Mouse (Mus musculus) ZHBTc4 (cell line): Measurements from ENCODE around the gene Fhl2.
A peak's percentile ranks its signal among the peaks of the same experiment; 100 is the strongest.
"Not testable (repeated sequence)": the region's sequence is repeated elsewhere in the genome, so short reads cannot be mapped to it uniquely, and the experiment has no call there.

Experiments used
- DNase-seq: peaks from one replicate; pipeline ENCODE4 v3.0.0-alpha.2; 2011; ENCODE audit warnings: low read depth, low spot score

Fhl2 gene

DNA sequence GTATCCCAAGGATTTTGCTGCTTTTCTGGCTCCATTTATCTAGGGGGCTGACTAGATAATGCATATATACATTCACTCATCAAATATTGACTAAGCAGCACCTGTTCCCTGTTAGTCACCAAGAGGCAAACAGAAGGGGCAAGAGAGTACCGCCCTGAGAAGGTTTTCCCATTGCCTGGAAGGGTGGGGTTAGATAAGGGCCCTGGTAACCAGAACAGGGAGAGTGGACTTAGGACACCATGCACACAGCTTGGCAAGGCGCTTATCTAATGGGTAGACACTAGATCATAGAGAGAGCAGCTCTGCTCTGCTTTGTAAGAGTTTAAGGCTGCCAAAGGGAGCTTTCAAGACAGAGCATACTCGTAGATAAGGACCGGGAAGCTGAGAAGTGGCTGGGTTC, 44.2 kb downstream of the Fhl2 start:
- DNase-seq, result no peak

DNA sequence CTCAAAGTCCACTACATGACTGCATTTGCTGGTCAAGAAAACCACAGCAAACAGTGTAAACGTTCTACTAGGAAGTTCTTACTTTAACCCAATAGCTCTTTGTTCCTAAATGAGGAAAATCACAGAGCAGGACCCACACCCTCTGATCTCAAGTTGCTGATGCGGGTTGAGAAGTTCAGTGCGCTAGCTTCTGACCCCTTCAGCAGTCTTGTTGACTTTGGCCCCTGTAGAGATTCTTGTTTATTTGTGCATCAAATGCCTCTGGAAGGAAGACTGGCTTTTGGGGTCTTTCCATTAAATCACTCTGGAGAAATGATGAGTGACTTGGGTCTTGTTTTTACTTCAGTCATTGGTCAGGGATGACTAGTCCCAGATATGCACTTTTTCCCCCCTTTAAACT, 46.6 kb downstream of the Fhl2 start:
- no peak for DNase-seq

DNA sequence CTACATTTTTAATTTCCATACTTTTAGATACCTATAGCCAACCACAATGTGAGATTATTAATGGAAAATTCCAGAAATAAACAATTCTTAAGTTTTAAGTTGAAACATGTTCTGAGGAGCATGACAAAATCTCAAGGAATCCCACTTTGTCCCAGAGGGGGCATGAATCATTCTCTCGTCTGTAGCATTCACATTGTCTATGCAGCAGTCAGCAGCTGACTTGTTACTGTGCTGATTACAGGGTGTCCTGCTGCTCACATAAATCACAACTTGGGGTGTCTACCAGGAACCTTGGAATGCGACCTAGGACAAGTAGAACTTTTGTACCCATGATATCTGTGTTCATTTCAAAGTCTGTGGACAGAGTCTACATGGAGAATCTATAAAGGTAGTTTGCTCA, 49.3 kb downstream of the Fhl2 start:
- DNase-seq, result no peak

DNA sequence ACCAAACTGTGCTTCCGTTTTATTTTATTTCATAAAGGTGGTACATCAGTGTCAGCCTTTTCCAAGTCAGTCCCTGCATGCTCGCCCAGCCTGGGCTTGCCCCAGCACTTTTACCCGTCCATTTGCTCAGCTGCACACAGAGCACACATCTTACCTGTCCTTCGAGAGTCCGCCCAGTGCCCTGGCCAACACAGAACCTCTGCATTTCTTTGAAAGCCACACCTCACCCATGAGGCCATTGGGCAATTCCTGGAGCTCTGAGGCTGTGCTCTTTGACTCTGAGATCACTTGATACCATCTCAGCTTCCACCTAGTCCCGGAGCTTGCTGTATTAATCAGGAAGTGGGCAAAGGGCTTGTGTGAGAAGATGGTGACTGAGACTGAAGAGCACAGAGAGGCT, 51.4 kb downstream of the Fhl2 start:
- DNase-seq, result no peak

DNA sequence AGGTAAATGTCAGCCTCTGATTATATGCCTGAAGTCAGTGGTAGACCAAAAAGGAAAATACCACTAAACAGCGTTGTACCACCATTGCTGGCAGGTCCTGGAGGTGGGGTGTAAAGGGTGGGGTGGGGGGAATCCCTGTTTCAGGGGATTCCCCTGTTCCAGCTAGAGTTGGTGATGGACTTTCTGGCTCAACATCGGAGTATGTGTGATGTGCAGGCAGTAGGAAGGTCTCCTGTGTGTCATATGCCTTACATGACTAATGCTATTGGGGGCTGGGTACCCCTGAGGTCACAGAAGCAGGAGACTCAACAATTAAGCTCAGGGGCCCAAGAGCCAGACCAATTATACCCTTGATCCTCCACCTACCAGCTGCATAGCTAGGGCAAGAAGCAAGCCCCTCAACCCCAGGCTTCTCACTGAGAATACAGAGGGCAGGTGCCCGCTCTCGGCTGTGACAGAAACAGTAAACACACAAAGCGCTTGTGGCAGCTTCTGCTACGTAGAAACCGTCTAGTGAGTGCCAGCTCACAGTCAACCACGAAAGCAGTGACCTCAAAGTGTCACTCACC, 52.4 kb downstream of the Fhl2 start:
- no peak for DNase-seq

DNA sequence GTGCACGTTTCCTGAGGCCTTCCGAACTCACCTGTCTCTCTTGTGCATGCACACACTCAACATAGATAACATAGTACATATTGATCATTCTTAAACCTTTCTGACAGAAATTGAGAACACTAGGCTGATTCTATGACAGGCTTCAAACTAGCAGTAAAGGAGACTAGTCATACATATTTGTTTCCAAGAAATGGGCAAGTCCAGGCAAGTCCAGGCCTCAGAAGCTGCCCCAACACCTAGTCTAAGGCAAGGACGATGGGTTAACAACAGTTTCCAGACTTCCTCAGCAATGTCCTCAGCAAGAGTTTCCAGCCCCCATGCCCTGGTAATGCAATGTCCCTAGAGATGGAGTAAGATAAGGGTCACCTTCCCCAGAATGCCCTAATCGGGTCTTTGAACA, 53.0 kb downstream of the Fhl2 start:
- no peak for DNase-seq

DNA sequence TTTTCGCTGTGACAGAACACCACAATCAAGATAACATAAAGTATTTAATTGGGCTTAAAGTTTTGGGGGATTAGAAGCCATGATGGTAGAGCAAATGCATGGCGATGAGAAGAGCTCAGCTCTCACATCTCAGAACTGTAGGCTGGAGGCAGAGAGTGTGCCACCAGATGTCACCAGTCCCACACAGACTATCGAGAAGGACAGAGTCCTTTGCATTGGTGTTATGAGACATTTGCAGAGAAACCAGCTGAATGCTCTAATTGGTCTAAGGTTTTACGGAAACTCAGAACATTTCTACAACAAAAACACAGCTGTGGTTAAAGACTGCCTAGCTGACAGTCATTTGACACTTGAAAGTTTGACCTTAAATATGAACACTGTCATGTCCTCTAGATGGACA, 53.5 kb downstream of the Fhl2 start:
- no peak for DNase-seq

DNA sequence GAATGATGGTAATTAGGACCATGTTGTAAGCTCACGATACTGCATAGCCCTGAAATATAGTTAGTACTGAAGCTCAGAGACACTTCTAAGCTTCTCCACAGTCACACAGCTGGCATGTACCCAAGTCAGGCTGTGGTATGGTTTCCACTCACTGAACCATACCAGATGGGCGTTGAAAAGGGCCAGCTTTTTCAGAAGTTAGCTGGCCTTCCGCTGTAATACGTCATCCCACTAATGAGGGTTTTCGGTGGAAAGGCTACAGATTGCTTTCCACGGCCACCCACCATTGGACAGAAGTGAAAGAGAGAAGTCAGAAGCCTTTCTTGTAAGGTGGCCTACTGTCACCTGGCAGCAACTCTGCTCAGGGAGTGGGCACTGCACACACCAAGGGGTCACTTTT, 53.9 kb downstream of the Fhl2 start:
- no peak for DNase-seq

DNA sequence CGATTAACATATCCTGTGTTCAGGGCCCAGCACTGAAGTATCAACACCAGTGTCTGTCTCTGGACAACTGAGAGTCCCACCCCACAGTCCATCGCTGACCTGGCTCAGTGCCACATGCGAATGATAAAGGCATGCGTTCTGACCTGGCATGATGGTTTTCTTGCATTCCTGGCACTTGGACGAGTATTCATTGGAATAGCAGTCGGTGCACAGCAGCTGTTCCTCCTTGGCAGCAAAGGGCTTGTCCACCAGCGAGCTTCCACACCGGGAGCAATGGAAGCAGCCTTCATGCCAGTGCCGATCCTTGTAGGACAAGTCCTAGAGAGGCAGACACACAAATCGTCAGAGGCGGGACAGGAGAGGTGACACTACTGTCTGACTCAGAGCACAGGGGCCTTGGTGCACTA, 55.2 kb downstream of the Fhl2 start:
- DNase-seq, result peak; percentile 21

DNA sequence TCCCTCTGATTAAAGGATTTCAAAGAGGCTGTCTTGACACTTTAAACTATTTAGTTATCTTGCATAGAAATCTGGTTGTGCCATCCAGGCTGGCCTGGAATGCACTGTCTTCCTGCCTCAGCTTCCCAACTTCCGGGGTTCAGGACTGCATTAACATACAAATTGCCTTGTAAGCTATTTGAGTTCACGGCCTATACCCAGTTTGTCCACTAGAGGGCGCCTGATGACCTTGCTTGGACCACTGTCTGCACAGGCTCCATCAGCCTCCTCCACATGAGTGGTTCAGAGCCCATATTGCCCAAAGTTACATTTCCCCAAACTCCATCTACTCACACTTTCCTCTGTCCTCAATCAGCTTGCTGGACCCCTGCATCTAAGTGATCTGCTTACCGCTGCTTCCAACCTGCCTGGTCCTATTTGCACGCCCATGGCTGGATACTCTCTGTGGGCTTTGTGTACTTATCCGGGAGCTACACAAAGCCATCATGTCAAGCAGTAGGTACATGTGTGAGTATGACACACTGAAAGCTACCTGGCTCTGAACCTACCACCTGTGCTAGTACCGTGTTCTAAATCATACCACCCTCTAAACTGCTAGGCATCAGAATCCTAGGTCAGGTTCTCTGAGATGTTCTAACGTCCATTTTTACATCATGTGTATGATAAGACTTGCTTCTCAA, 57.1 kb downstream of the Fhl2 start:
- DNase-seq, result peak; percentile 94

DNA sequence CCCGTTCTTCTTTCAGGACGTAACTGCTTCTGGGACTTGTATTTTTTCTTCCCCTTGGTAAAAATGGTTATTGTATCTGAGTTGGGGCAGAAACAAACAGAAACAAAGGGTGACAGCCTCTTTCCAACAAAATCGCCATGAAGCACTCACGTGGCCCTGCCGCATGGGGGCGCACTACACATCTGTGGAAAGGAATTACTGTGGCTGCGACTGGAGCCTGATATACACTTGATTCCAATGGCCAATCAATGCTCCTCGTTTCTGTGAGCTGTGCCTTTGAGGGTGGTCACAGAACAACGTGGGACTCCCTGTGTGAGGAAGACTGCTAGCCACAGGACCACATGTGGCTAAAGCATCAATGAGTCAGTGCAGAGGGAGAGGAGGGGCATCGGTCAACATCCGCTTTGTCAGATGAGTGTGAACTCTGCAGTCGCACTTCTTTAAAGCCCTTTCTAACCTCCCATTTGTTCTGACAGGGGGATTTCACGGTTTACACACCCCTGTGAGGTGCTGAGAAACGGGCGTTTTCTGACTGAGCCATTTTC, 58.4 kb downstream of the Fhl2 start:
- DNase-seq, result peak; percentile 79

DNA sequence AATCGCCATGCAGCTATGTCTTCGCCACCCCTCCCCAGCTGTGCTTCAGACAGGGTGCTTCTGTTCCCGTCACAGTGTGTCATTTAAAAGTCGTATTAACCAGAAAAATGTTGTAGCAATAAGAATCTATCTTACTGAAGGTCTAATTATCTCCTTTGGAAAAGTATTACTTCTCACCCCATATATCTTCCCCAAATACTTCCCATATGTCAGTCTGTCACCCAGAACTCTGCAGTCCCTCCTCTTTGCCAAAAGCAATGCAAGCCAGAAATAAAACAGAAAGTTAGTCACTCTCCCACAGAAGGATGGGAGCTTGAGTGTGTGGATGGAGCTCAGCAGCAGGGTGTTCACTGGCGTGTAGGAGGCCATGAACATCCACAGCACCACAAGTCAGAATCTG, 59.5 kb downstream of the Fhl2 start:
- DNase-seq, result no peak

DNA sequence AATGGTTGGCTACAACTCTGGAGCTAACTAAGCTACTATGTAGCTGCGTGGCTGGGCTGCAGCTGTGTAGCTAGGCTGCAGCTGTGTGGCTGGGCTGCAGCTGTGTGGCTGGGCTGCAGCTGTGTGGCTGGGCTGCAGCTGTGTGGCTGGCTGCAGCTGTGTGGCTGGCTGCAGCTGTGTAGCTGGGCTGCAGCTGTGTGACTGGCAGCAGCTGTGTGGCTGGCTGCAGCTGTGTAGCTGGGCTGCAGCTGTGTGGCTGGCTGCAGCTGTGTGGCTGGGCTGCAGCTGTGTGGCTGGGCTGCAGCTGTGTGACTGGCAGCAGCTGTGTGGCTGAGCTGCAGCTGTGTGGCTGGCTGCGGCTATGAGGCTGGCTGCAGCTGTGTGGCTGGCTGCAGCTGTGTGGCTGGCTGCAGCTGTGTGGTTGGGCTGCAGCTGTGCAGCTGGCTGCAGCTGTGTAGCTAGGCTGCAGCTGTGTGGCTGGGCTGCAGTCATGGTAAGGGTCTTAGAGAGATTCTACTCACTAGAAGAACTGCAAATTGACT, 60.2 kb downstream of the Fhl2 start:
- not testable (repeated sequence) for DNase-seq

DNA sequence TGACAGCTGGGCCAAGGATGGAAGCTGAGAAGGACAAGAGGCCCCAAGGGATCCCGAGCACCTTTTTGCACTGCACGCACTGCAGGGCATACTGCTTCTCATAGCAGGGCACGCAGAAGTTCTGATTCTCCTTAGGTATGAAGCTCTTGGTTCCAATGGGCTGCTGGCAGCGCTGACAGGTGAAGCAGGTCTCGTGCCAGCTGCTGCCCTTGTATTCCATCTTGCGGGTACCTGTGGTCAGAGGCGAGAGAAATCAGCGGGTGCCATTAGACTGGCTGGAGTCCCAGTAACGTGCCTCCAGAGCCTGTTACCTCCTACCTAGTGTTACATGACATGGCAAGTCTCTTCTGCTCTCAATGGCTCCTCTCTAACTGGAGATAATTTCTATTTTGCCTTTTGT, 65.2 kb downstream of the Fhl2 start:
- no peak for DNase-seq

DNA sequence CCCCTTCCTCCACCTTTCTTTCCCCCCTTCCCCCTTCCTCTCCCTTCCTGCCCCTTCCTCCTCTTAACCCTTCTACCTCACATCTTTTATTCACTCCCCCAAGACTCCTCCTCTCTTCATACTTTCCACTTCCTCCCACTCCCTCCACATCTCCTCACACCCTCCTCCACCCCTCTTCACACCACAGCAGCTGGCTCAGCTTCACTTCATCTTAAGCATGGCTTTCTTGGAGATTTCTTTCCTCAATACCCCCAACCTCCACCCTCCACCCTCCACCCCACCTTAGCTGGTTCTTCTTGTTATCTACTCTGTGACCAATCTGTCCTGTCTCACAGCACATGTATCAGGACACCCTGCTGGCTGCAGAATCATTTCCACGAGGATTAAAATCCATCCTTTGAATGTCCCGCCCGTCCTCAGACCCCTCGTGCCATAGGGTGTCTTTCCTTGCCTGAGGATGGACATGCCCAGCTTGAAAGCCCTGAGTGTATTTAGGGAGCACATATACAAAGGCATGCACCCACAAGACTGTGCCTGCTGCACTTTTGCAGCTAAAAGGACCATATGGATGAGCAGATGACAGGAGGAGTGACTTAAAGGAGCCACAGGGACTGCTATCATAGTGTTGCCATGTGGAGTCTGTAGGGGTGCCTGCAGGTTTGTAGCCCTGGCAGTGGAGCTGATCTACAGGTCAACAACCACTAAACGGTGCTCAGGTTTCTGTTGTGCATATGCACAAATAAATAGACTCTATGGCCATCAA, 66.4 kb downstream of the Fhl2 start:
- DNase-seq, result no peak

DNA sequence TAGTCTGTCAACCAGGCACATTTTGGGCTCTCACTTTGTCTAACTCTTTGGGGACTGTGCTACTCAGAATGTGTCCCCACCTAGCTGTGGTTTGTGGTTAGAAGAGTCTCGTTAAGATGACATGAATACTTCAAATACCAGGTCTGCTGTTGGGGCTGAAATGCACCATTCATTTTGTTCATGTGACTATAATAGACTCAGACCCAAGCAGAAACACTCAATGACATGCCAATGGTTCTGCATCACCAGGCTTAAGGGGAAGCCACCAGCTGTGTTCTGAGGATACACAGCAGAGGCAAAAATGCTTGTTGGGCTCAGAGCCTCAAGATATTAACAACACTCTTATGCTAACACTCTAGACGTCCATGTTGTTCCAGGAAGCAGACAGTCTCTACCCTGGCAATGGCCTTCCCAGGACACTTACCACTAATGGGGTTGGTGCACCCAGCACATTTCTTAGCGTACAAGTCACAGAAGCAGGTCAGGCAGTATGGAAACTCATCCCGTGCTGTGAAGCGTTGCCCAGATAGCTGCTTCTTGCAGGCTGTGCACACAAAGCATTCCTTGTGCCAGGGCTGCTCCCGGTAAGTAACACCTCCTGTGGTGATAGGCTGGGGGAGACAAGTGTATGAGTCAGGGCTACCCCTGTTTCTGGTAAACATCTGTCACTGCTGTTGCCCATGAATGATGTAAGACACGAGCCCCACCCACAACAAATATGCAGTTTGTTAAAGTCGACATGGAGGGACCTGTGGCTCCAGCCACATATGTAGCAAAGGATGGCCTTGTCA, 68.8 kb downstream of the Fhl2 start:
- DNase-seq, result no peak

DNA sequence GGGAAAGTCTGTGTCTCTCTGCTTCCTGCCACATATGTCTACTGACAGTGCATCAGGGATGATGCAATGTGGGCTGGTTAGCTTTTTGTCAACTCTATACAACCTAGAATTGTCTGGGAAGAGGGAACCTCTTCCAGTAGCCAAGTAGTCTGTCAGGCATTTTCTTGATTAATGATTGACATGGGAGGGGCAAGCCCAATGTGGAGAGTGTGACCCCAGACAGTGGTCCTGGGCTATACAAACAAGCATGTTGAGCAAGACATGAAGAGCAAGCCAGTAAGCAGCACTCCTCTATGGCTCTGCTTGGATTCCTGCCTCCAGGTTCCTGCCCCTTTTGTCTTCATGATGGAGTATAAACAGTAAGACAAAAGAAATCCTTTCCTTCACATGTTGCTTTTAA, 69.6 kb downstream of the Fhl2 start:
- no peak for DNase-seq

DNA sequence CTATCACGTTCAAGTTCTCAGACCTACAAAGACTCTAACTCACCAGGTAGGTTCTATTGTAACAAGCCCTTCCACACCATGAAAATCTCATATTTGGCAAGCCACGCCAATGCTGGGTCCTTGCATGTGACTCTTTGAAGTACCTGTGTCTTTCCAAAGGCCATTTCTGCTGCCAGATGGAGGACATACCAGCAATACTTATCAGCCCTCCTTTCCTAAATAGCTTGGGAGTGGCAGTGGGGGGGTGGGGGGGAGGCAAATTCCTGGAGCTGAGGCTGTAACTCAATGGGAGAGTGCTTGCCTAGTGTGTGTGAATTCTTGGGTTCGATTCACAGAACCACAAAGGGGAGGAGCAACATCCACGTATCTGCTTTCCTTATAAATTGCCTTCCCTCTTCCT, 72.1 kb downstream of the Fhl2 start:
- peak; percentile 25 for DNase-seq

DNA sequence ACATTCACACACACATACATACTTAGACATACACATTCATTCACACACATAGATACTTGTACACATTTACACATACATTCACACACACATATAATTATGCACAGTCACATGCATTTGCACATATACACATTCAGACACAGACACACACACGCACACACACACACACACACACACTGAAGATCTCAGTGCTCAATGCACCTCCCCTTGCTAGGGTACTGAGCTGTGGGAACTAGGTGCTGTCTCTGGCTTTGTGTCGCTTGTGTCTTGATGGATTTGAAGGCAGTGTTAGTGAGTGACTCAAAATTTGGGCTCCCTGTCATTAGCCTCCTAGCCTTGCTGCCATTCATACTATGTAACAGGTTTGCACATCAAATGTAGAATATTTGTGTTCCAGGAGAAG, 74.2 kb downstream of the Fhl2 start:
- DNase-seq, result no peak

DNA sequence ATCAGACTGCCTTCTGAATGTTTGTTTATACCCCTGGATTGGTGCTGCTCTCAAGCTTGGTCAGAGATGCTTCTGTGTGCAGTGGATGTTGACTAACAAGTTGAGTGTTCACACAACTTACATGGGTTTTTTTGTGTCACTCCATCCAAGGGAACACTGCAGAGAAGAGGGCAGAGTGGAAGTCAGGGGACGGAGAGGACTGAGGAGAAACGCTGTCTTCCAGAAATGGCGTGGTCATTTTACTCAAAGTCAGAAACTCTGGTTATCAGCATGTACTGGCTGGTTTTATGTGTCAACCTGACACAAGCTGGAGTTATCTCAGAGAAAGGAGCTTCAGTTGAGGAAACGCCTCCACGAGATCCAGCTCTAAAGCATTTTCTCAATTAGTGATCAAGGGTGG, 75.8 kb downstream of the Fhl2 start:
- DNase-seq, result no peak

DNA sequence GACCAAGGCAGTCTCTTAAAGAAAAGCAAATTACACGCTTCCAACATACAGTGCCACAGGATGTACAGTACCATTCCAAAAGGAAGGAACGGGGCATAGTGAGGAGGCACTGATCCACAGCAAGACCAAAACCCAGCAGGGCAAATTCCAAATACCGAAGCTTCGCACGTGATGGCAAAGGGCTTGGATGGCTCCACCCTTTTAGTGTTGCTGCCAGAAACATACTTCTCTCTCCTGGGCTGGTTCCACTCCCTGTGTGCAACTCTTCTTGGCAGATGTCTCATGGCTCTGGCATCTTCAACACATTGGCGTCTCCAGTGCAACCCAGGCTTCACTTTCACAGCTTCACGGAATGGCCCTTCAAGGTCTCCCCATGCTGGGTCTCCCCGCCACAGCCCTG, 79.3 kb downstream of the Fhl2 start:
- DNase-seq, result no peak

DNA sequence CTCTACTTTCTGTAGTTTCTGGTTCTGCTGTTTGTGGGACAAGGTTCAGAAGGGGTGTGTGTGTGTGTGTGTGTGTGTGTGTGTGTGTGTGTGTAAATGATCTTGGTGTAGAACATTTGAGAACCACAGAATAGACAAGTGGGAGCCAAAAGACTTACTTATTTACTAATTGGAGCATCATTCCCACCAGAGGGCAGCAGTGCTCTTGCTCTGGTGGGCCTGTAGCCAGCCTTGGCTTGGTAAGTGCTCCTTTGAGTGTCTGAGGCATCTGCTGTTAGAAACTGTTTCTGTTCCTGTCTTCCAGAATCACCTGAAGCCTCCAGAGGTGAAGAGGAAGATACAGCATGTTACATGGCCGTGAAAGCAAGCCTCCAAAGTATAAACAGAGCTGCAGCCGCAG, 83.9 kb downstream of the Fhl2 start:
- peak; percentile 73 for DNase-seq
